Mouse (Mus musculus) brain, embryonic 14.5 days (tissue): Measurements from ENCODE around the gene Prpf8.

Experiments used
- CTCF ChIP-seq: fragments of 200-500 bp; IDR thresholded peaks from 2 replicates; pipeline ENCODE4 v1.5.1; 2012; ENCODE audit warnings: inconsistent platforms, mild to moderate bottlenecking, moderate library complexity, borderline replicate concordance; ENCODE audit not compliant: insufficient read depth, insufficient read length; ENCODE audit errors: extremely low read depth
- POLR2A ChIP-seq: fragments of 200-500 bp; IDR thresholded peaks from 2 replicates; pipeline ENCODE4 v1.6.1; 2012; ENCODE audit warnings: mild to moderate bottlenecking, inconsistent platforms, borderline replicate concordance; ENCODE audit not compliant: poor library complexity, insufficient read depth, insufficient read length, severe bottlenecking; ENCODE audit errors: extremely low read depth

DNA sequence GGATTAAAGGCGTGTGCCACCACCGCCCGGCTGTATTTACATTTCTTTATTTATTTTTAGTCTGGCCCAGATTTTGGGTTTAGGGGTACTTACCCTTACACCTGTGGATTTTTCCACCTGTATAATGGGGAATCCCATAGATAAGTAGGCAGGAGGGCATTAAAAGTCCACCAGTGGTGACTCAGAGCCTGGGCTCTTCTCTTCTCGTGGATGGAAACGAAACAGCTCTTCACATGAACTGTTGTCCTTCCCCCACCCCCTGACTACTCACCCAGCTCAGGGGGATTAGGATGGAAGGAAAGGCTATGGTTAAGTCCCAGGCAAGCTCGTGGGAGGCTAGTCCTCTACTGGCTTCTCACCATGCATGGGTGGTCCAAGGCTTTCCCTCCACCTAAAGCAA is 22.2 kb upstream of the Prpf8 start:
- TF ChIP-seq CTCF (no peak), POLR2A (no peak)
